Mouse (Mus musculus): Measurements from ENCODE around the gene Cisd1. TPM values are rescaled to one million over a fixed set of nuclear protein-coding genes. Genes with fewer than 3 reads are reported as not detected.

Gene Cisd1
- total RNA-seq, 2 experiments from 2014 or later: 120 to 139 TPM

DNA sequence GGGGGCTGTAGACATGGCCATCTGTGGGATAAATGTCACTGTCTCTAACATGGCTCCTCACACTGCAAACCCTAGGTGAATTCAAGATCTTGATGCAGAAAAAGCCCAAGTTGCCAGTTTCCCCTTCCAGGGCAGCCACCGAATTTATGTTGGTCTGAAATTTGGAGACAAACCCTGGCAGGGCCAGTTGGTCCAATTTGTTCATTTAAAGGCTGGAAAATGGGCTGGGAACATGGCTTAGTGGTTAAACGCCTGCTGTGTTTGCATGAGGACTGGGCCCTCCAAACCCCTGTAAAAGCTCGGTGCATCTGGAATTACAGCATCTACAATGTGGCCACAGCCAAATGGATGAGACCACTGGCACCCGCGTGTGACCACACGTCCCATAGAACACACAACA is 15.5 kb downstream of the Cisd1 start:
- intact Hi-C loops (cut with DNase I): no loop called here
- DNase-seq (ENCODE audit: low spot score in 2 of 2): no peak

DNA sequence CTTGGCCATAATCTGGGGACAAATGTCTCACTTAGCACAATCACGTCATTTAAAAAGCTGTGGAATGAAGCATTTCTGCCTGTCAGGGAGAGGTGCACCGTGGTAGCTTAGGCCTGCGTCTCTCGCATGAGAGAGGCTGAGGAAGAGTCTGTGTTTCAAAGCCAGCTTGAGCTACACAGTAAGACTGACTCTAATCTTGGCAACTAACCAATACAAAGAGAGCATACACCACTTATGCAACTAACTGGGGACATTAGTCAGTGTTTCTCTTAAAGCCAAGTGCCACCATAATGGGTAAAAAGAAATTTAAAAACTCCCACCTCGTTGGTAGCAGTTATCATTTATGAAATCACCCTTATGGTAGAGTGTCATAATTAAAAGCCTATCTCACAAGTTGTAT is 15.9 kb downstream of the Cisd1 start:
- intact Hi-C loops (cut with DNase I): no loop called here
- DNase-seq (ENCODE audit: low spot score in 2 of 2): no peak

DNA sequence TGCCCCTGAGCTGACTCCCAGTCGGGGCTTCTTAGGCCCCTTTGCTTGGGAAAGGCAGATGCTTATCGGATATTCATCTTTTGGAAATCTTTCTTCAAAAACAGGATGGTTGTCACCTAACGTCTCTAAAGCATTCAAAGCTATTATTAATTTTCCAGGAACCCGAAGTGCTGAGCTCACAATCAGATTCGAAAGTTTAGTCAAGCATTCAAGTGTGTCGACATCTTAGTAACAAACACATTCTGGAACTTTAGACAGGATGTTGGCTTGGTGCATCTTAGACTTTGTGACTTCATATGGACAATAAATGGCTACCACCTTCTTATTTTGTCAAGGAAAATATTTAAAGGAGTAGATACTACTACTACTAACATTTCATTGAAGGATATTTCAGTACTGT is 16.4 kb downstream of the Cisd1 start:
- no peak for DNase-seq (ENCODE audit: low spot score in 2 of 2)
- intact Hi-C loops (cut with DNase I): no loop called here

DNA sequence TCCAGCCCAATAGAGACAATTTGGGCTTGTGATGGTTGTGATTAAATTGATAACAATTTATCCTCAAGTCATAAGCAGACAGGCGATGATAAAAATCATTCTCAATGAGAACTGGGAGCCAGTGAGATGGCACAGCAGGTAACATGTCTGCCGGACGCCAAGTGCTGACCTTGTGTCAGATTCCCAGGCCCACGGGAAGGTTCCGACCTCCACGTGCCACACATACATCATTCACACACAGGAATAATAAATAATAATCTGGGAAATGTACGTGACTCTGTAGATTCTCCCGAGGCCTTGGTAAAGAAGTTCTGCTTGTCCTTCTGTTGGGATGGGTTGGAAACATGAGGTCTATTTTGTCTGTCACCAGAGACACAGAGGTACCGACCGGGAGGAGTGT is 17.4 kb downstream of the Cisd1 start:
- DNase-seq (ENCODE audit: low spot score in 2 of 2): no peak
- intact Hi-C loops (cut with DNase I): loop anchor here (2.0 kb wide), 1 partner anchor 73 kb away; no protein-coding TSS in a partner anchor

DNA sequence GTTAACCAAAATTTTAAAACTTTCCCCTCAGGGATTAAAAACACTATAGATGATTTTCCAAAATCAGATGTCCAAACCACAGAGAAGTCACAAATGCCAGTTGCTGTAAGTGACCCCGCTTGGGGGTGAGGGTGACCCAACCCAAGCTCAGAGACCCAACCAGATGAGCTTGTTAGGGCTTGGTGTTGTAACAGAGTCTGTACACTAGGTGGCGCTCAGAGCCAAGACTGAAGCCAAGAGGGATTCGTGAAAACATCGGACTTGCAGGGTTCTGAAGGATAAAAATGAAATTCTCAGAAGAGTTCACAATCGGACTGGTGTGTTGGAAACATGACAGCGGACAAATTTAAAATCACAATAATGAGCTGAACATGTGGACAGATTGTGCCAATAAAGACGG is 18.0 kb downstream of the Cisd1 start:
- intact Hi-C loops (cut with DNase I): loop anchor here (2.0 kb wide), 1 partner anchor 74 kb away; no protein-coding TSS in a partner anchor
- DNase-seq (ENCODE audit: low spot score in 2 of 2): peak; percentile 52 to 68

DNA sequence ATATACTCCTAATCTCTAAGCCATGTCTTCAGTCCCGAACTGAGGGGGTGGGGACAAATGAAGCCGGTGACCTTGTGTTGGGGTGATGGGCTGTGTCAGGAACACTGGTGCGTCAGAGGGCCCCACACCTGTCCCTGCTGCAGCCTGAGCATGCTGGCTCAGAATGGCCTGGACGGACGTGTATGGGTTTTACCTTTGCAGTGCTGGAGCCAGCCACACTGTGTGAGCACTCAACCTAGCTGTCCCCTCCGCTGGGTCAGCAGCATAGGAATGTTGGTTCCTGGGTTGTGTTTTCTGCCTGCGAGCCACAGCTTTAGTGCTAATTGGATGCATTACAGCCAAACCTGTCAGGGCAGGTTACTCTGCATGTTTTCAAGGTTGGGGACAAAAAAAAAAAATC is 18.6 kb downstream of the Cisd1 start:
- intact Hi-C loops (cut with DNase I): loop anchor here (2.0 kb wide), 1 partner anchor 75 kb away; no protein-coding TSS in a partner anchor
- no peak for DNase-seq (ENCODE audit: low spot score in 2 of 2)

DNA sequence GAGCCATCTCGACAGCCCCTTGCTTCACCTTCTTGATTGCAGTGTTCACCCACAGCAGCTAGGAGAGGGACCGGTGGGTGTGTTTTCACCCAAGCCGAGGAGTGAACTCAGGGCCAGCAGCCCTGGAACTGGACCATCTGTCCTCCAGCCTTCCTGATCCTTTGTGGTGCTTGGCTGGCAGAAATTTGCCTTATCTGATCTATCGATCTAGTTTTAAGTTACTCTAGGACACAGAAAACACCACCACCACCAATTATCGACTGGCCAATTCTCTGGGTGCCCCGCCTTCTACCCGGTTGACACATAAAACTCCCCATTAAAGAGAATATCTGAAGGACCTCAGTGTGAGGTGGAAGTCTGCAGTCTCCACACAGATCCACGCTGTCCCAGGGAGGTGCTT is 21.1 kb downstream of the Cisd1 start:
- intact Hi-C loops (cut with DNase I): no loop called here

DNA sequence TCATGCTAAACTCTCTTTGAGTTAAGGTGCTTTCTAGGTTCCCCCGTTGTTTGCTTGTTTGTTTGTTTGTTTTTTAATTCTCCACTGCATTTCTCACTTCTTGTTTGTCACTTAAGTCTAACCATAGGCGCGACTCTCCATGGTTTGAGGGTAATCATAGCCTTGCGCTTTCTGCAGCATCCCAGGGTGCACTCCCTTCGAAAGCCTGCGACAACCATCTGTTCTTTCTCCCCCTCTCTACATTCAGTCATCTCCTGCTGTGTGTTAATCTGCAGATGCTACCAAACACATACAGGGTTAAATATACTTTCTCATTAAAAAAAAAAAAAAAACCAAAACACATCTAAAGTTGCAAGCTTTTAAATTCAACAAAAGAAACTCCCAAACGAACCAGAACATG is 28.3 kb downstream of the Cisd1 start:
- no peak for DNase-seq (ENCODE audit: low spot score in 2 of 2)
- intact Hi-C loops (cut with DNase I): no loop called here

More for the DNA sequence above, 21.1 kb downstream of the Cisd1 start:
- no peak for DNase-seq (ENCODE audit: low spot score in 2 of 2)

DNA sequence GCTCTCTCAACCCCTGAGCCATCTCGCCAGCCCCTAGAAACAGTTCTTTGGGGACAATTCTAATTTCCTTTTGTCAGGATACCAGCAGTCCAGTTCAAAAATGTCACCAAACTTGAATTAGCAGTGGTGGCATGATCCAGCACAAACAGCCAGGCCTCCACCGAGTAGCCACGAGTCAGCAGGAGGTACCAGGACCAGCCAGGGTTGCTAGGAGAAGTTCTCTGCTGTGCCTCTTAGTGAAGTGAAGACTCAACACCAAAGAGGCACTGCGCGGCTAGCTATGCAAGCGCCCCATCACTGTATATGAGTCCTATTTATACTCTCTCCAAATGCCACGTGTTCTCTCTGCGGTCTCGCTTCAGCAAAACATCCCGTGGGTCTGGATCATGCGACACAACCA is 28.7 kb downstream of the Cisd1 start:
- DNase-seq (ENCODE audit: low spot score in 2 of 2): no peak
- intact Hi-C loops (cut with DNase I): no loop called here

DNA sequence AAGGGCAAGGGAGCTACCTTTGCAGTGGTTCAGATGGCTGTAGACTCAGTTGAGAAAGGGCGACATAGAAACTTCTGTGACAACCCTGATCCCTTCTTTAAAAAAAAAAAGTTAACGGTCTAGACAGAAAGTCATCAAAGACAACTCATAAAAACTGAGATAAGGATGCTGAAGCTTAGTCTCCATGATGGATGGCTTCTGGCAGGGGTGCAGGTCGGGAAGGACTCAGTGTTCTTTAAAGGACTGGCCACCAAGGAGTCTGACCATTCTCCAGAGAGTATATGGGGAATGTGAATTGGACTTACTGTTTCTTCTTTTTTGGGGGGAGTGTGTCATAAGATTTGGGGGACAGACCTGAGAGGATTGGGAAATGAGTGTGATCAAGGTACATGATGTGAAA is 30.2 kb downstream of the Cisd1 start:
- DNase-seq (ENCODE audit: low spot score in 2 of 2): no peak
- intact Hi-C loops (cut with DNase I): no loop called here

DNA sequence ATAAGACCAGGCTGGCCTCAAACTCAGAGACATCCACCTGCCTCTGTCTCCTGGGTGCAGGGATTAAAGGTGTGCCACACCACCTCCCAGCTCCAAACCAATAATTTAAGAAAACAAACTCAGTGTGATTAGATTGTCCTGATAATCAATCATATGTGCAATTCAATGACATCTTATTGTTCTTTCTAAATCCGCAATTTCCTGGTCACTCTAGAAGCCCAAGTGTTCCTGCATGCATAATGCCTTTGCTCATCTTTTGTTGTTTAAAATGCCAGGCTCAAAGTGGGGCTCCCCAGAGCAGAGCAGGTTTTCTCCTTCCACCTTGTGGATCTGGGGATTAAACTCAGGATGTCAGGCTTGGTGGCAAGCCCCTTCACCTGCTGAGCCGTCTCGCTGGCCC is 34.5 kb downstream of the Cisd1 start:
- intact Hi-C loops (cut with DNase I): no loop called here
- DNase-seq (ENCODE audit: low spot score in 2 of 2): no peak

DNA sequence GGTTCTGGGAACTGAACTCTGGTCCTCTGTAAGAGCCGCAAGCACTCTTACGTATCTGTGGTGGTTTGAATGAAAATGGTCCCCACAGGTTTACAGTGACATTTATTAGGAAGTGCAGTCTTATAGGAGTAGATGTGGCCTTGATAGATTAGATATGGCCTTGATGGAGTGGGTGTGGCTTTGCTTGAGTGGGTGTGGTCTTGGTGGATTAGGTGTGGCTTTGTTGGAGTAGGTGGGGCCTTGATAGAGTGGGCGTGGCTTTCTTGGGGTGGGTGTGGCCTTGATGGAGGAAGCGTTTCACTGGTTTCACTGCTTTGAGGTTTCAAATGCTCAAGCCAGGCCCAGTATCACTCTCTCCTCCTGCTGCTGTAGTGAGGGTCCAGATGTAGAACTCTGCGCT is 36.6 kb downstream of the Cisd1 start:
- no peak for DNase-seq (ENCODE audit: low spot score in 2 of 2)
- intact Hi-C loops (cut with DNase I): no loop called here

DNA sequence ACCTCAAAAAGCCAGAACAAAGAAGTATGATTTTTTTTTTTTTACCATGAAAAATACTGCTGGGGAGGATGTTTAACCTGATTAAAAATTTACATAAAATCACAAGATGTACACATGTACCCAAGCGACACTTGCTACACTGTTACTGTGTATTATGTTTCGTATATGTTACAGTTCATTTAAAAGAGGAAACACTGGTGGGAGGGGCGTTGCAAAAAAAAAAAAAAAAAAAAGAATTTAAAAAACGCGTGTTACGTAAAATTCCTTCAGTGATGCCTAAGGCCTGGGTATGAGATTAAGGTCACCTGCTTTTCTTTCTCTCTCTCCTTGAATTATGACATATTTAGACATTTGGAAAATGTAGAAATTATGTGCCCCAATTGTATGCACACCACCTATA is 38.0 kb downstream of the Cisd1 start:
- intact Hi-C loops (cut with DNase I): no loop called here

DNA sequence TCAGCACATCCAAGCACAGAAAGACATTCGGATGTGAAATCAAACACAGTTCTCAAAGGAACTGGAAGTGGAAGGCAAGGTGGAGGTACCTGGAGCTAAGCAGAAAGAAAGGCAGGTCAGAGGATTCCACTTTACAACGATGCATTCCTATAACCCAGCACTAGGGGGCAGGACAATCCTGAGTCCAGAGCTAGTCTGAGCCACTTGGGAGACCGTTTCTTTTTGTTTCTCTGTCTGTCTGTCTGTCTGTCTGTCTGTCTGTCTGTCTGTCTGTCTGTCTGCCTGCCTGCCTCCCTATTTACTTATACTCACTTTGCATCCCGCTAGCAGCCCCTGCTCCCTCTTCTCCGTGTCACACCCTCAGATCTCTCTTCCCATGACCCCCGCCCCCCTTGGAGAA is 38.6 kb downstream of the Cisd1 start:
- intact Hi-C loops (cut with DNase I): no loop called here
- DNase-seq (ENCODE audit: low spot score in 2 of 2): peak in 1 of 2 experiments; percentile 36

More for the DNA sequence above, 38.0 kb downstream of the Cisd1 start:
- no peak for DNase-seq (ENCODE audit: low spot score in 2 of 2)

DNA sequence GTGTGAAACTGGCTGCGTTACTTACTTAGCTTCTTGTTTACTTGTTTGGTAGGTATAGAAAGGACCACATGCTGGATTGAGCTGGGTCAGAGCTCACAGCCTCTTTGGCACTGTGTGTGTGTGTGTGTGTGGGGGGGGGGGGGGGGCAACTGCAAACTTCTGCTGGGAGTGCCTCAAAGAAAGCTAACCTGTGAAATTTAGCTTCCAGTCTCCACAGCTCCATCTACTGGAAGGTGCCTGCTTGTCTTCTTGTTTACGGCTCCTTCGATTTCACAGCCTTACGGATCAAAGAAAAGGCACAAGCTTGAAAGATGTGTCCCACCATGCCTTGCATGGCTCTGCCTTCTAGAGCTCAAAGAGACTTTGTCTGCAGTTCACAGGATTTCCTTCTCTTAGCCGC is 42.3 kb downstream of the Cisd1 start:
- intact Hi-C loops (cut with DNase I): loop anchor here (5.0 kb wide), 1 partner anchor 65 kb away; the partner anchor contains the start of gene Tfam
- no peak for DNase-seq (ENCODE audit: low spot score in 2 of 2)

DNA sequence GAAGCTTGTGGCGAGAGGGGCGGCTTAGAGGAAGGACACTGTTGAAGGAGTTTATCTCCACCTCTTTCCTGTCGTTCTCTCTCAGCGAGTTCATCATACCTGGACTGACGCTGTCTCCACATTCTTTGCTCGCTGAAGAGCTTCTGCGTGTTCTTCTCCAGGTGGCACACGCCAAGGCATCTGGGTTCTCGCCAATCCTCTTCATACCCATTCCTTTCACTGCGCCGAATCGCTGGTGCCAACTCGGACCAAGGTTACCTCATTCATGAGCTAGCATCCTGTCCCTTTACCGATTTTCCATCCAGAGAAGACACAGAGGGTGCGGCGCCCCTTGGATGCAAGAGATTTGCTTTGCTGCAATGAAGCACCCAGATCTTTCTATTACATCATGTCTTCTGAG is 44.6 kb downstream of the Cisd1 start:
- DNase-seq (ENCODE audit: low spot score in 2 of 2): no peak
- intact Hi-C loops (cut with DNase I): loop anchor here (5.0 kb wide), 1 partner anchor 63 kb away; the partner anchor contains the start of gene Tfam

DNA sequence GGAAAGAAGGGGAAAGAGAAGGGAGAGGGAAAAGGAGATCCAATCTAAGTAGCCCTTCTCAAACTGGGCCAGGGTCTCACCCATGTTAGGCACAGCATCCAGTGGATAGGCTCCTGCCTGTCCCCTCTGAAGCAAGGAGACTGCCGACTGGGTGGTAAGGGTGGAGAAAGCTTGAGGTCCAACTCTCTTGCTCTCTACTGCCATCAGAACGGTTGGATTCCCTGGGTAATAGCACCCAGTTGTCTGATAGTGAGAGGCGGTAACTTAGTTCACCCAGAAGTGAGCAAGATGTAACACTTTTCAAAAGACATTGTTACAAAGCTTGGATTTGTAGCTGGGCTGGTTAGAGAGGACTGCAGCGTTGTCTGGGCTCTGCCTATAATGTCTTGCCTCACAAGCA is 51.5 kb downstream of the Cisd1 start:
- DNase-seq (ENCODE audit: low spot score in 2 of 2): no peak
- intact Hi-C loops (cut with DNase I): no loop called here

DNA sequence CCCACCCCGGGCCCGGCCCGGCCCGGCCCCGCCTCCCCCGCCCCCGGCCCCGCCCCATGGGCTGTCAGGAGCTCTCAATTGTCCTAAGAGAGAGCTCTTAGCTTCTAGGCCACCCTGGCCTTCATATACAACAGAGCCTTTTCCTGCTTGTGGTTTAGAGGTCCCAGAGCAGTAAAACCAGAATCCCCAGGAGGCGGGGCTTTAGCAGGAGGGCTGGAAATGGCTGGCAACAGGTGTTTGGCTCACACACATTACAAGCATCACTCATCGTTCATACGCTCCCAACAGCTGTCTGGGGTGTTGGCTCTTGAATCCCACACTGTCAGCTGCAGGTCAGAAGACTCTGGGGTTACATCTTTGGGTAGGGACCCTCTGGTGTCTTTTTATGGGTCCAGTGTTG is 52.5 kb downstream of the Cisd1 start:
- DNase-seq (ENCODE audit: low spot score in 2 of 2): no peak
- intact Hi-C loops (cut with DNase I): no loop called here

DNA sequence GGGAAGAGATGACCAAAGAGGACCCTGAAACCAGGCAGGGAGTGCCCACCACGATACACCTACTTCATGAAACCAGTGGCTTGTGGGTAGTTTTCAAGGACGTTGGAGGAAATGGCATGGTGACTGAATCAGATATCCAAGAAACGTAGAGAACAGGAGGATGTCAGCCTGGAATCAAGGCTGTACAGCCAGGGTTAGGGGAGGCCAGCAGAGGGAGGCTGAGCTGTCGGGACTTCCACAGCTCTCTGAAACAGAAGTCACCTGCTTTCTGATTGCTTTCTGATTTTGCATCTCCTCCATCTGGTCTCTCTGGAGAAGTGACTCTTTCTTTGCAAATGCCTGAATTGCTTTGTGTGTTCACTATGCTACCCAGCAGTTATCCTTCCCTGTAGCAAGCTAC is 53.0 kb downstream of the Cisd1 start:
- no peak for DNase-seq (ENCODE audit: low spot score in 2 of 2)
- intact Hi-C loops (cut with DNase I): no loop called here

DNA sequence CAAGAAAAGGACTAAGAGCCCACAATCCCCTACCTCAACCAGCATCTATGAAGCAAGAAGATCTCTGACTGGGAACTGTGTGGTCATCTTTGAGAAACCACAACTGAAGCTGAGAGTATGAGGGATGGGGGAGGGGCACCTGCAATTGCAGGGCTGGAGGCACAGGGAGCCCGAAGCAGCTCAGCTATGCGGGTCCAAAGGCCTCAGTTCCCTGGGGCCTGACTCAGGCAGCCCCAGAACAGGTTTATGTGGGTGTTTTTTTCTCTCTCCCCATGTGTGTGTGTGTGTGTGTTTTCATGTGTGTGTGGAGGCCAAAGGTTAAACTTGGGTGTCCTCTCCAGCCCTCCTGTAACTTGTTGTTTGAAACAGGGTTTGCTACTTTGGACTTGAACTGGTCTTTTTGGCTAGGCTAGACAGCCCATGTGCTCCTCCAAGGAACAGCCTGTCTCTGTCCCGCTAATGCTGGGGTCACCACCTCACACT is 53.5 kb downstream of the Cisd1 start:
- intact Hi-C loops (cut with DNase I): no loop called here
- no peak for DNase-seq (ENCODE audit: low spot score in 2 of 2)

DNA sequence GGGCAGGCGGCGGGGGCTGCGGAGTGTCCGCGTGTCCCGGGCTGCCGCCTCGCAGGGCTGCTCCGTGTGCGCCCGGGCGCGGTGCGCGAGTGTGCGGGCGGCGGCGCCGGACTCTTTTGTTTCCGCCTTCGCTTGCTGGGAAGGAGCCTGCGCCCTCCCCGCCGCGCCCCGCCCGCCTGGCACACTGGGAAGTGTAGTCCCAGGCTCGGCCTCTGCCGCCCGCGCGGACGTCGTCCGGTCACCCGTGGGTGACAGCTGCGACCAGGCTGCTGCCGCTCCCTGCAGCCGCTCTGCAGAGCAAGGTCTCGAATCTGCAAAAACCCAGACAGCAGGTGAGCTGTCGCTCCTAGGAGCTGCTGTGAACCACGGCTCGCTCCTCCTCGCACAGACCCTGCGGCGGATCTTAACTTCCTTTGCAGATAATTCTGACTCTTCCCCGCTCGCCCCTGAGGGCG is 59.6 kb downstream of the Cisd1 start, which contains the start of gene Ube2d1:
Ube2d1 (minus strand) TSS at position 137 of the 455 bp plus-strand sequence.
- DNase-seq (ENCODE audit: low spot score in 2 of 2): peak; percentile 92
- intact Hi-C loops (cut with DNase I): no loop called here

DNA sequence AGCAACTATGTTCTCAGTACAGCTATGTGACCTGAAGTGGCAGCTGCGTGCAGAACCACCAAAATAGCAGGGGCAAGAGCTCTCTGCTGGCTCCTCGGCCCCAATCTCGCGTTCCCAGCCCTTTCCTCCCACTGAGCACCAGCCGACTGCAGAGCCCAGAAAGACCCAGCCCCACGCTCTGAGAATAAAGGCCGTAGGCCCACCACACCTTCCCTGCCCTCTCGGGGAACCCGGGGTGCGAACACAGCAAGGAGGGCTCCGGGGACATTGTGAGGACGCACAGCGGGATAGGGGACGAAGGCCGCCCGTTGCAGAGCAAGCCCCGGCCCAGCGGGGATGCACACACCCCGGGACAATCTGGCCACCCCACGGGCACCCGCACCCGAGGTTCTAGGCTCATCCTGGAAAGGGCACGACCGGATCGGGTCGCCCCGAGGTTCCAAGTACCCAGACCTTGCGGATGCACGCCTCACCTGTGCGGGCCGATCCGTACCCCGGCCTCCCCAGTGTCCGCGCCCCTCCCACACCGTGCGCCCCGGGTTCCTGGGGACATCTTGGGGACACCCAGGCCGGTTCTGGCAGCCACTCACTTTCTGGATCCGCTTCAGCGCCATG is 60.1 kb downstream of the Cisd1 start:
- intact Hi-C loops (cut with DNase I): no loop called here

More for the DNA sequence above, 60.1 kb downstream of the Cisd1 start:
- DNase-seq (ENCODE audit: low spot score in 2 of 2): peak in 1 of 2 experiments; percentile 52
